Mouse (Mus musculus): ENCODE data around the gene Rpgrip1l.

DNA sequence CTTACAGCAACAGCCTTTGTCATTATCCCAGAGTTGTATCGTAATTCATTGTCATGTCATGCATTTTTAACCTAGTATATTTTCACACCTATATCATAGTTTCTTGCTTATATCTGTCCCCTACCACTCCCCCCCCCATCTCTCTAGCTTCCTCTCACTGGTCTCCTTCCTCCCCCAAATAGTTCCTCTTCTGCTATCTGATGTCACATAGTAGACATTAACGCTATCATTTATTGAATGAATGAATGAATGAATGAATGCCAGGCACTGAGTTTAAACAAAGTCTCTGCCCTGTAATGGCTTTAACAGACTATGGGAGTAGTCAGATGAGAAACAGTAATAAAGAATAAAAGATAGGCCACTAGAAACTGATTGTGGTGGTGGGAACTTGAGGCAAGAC lies 720 bp downstream of the Rpgrip1l start:
- TF ChIP-seq POLR2A (IDR thresholded peaks at IDR 0.05; ENCODE audit: insufficient read depth, low read length) (no peak), EP300 (IDR thresholded peaks at IDR 0.05; ENCODE audit: insufficient read depth, low read depth, low read length) (no peak), CTCF (IDR thresholded peaks at IDR 0.05; ENCODE audit: low read depth, low read length) (no peak)

All from ES-Bruce4 (cell line).